Mouse (Mus musculus): ENCODE measurements around the gene Cmklr1. TPM values are rescaled to one million over a fixed set of nuclear protein-coding genes. Genes with fewer than 3 reads are reported as not detected.

The Cmklr1 gene
- polyA plus RNA-seq (2014; fragmentation: Nextera tagmentation; extraction: Ambion mirVana), result 1.6 and 1.7 TPM in 2 replicates

GRCm38 (mm10) chr5:113650035-113650865 lies at the start of gene Cmklr1:
Cmklr1 (minus strand) TSS chr5:113650426.
- Histone ChIP-seq H3K4me1 (ENCODE audit: control insufficient read depth, insufficient read depth, low read length) (peaks cover 3% of the 10 kb centered on the region; the same call in 1 of the 2 replicates), H3K36me3 (replicated peaks; ENCODE audit: control insufficient read depth, insufficient read depth, low read depth, low read length) (no peaks in the 10 kb centered on the region), H3K27ac (replicated peaks; ENCODE audit: low read depth, low read length) (no peak within 1 kb of the TSS), H3K9ac (replicated peaks; ENCODE audit: low read length) (peak within 1 kb of the TSS; percentile 47), H3K4me3 (ENCODE audit: low read depth, low read length) (peak within 1 kb of the TSS; percentile 19; the same call in 1 of the 2 replicates), H3K9me3 (replicated peaks; ENCODE audit: control insufficient read depth, low read length) (no peaks in the 10 kb centered on the region), H3K4me2 (ENCODE audit: low read depth, low read length) (peak within 1 kb of the TSS; percentile 50), H3K27me3 (ENCODE audit: control insufficient read depth, insufficient read depth, low read length) (0 out of 2 replicates have a peak, but pooled peaks cover 5% of the 10 kb centered on the region)
- WGBS, result 9% methylated on average over 30 of the region's 30 CpGs
- peak; percentile 30 for DNase-seq (ENCODE audit: low spot score)
- no peak for ATAC-seq (replicated peaks; ENCODE audit: insufficient number of reproducible peaks, low FRiP score, low TSS enrichment, low read depth)

DNA sequence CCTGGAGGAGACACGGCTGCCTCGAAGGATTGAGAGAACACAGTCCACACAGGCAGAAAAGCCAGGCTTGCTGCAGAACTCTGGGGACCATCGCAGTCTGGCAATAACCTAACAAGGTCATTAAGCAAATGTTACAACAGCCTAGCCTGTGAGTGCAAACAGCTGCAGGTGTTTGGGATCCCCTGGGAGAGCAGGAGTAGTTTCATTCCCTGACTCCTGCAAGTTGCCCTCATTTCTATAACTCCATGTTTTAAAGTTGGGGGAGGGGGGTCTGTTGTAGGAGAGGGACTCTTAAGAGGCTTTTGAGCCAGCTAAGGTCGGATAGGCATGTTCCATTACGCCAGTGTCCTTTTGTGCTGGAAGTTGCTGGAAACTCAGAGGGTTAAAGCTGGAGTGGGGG lies 44.2 kb upstream of the Cmklr1 start:
- no peaks in the 10 kb centered on the region; the same call in 1 of the 2 replicates for H3K4me1 ChIP-seq (ENCODE audit: control insufficient read depth, insufficient read depth, low read length)

DNA sequence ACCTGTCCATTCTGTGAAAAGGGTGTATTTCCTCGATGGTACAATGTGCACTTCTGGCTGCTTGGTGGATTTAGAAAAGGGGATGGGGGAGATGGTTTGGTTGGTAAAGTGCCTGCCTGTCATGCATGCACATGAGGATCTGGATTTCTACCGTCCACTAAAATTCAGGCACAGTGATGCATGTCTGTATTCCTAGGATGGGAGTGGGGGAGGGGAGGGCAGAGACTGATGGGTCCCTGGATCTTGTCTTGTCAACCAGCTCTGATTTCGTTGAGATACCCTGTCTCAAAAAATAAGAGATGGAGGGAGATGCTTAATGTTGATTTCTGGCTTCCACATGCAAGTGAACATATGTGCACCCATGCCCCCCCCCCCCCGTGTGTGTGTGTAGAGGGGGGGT lies 43.8 kb upstream of the Cmklr1 start:
- Histone ChIP-seq H3K9me3 (replicated peaks; ENCODE audit: control insufficient read depth, low read length) (no peaks in the 10 kb centered on the region), H3K4me3 (ENCODE audit: low read depth, low read length) (no peak overlapping the region), H3K36me3 (replicated peaks; ENCODE audit: control insufficient read depth, insufficient read depth, low read depth, low read length) (no peaks in the 10 kb centered on the region), H3K4me2 (ENCODE audit: low read depth, low read length) (no peak overlapping the region), H3K9ac (replicated peaks; ENCODE audit: low read length) (no peak overlapping the region), H3K27me3 (ENCODE audit: control insufficient read depth, insufficient read depth, low read length) (no peaks in the 10 kb centered on the region), H3K4me1 (ENCODE audit: control insufficient read depth, insufficient read depth, low read length) (no peaks in the 10 kb centered on the region; the same call in 1 of the 2 replicates), H3K27ac (replicated peaks; ENCODE audit: low read depth, low read length) (no peak overlapping the region)
- no peak for DNase-seq (ENCODE audit: low spot score)
- no peak for ATAC-seq (replicated peaks; ENCODE audit: insufficient number of reproducible peaks, low FRiP score, low TSS enrichment, low read depth)
- 56% methylated on average over 4 of the region's 4 CpGs for WGBS

More for the DNA sequence above, 44.2 kb upstream of the Cmklr1 start:
- Histone ChIP-seq H3K9ac (replicated peaks; ENCODE audit: low read length) (no peak overlapping the region), H3K27ac (replicated peaks; ENCODE audit: low read depth, low read length) (no peak overlapping the region), H3K27me3 (ENCODE audit: control insufficient read depth, insufficient read depth, low read length) (no peaks in the 10 kb centered on the region), H3K4me3 (ENCODE audit: low read depth, low read length) (no peak overlapping the region), H3K9me3 (replicated peaks; ENCODE audit: control insufficient read depth, low read length) (no peaks in the 10 kb centered on the region), H3K36me3 (replicated peaks; ENCODE audit: control insufficient read depth, insufficient read depth, low read depth, low read length) (no peaks in the 10 kb centered on the region), H3K4me2 (ENCODE audit: low read depth, low read length) (no peak overlapping the region)
- WGBS, result 51% methylated on average over 5 of the region's 5 CpGs
- DNase-seq (ENCODE audit: low spot score) (peak; percentile 64), ATAC-seq (replicated peaks; ENCODE audit: insufficient number of reproducible peaks, low FRiP score, low TSS enrichment, low read depth) (no peak; the same call in 1 of the 2 replicates)

DNA sequence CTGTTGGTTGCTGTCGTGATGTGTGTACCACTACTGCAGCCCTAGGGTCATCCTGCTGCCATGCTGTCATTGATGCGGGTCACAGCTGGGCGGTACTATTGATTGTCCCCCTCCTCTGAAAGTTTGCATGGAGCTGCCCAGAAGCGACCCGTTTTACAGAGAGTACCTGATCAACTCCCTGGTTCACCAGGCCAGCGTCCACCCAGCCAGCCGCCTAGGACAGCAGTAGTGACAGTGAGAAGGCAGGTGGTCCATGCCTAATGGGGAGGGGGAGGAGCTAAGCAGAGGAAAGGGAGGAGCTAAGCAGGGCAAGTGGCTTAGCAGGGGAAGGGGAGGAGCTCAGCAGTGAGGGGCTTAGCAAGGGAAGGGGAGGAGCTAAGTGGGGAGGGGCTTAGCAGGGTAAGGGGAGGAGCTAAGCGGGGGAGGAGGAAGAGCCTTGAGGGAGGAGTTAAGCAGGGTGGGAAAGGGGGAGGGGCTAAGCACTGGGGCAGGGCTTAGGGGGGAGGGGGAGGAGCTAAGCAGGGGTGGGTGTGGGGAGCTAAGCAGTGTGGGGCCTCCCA lies 43.0 kb upstream of the Cmklr1 start:
- DNase-seq (ENCODE audit: low spot score) (no peak), ATAC-seq (replicated peaks; ENCODE audit: insufficient number of reproducible peaks, low FRiP score, low TSS enrichment, low read depth) (no peak)
- no peak overlapping the region for H3K4me3 ChIP-seq (ENCODE audit: low read depth, low read length)
- 90% methylated on average over 8 of the region's 8 CpGs for WGBS
- H3K9me3 ChIP-seq (replicated peaks; ENCODE audit: control insufficient read depth, low read length), result no peaks in the 10 kb centered on the region
- no peak overlapping the region for H3K4me2 ChIP-seq (ENCODE audit: low read depth, low read length)
- H3K9ac ChIP-seq (replicated peaks; ENCODE audit: low read length), result no peak overlapping the region
- H3K36me3 ChIP-seq (replicated peaks; ENCODE audit: control insufficient read depth, insufficient read depth, low read depth, low read length), result no peaks in the 10 kb centered on the region
- no peak overlapping the region for H3K27ac ChIP-seq (replicated peaks; ENCODE audit: low read depth, low read length)
- no peaks in the 10 kb centered on the region; the same call in 1 of the 2 replicates for H3K4me1 ChIP-seq (ENCODE audit: control insufficient read depth, insufficient read depth, low read length)
- H3K27me3 ChIP-seq (ENCODE audit: control insufficient read depth, insufficient read depth, low read length), result no peaks in the 10 kb centered on the region

GRCm38 (mm10) chr5:113690866-113691265 lies 40.6 kb upstream of the Cmklr1 start:
- Histone ChIP-seq H3K27ac (replicated peaks; ENCODE audit: low read depth, low read length) (no peak overlapping the region), H3K4me3 (ENCODE audit: low read depth, low read length) (no peak overlapping the region)
- 92% methylated on average over 2 of the region's 2 CpGs for WGBS

DNA sequence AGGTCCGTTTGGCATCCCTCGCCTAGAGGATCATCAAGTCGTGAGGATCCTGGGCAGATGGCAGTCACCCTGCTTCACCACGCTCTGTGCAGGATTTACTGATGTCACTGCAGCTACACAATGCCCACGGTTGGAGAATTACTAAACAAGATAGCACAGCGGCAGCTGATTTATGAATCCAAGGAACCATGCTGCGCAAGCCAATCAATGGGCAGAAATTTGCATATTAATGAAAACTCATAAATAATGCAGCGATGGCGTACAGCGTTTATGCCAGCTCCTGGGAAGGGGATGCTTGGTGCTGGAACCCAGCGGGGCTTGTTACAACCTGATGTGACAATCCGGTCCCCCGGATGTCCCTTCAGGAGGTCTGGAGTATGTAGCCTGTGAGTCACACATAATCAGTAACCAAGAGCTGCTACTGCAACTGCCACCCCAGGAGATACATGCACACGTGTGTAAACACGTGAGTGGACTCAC lies 39.9 kb upstream of the Cmklr1 start:
- Histone ChIP-seq H3K27me3 (ENCODE audit: control insufficient read depth, insufficient read depth, low read length) (no peaks in the 10 kb centered on the region), H3K36me3 (replicated peaks; ENCODE audit: control insufficient read depth, insufficient read depth, low read depth, low read length) (no peaks in the 10 kb centered on the region), H3K4me2 (ENCODE audit: low read depth, low read length) (no peak overlapping the region), H3K4me3 (ENCODE audit: low read depth, low read length) (no peak overlapping the region), H3K4me1 (ENCODE audit: control insufficient read depth, insufficient read depth, low read length) (no peaks in the 10 kb centered on the region; the same call in 1 of the 2 replicates), H3K27ac (replicated peaks; ENCODE audit: low read depth, low read length) (no peak overlapping the region), H3K9ac (replicated peaks; ENCODE audit: low read length) (no peak overlapping the region), H3K9me3 (replicated peaks; ENCODE audit: control insufficient read depth, low read length) (no peaks in the 10 kb centered on the region; the same call in 1 of the 2 replicates)
- WGBS, result 83% methylated on average over 15 of the region's 15 CpGs
- ATAC-seq (replicated peaks; ENCODE audit: insufficient number of reproducible peaks, low FRiP score, low TSS enrichment, low read depth) (no peak), DNase-seq (ENCODE audit: low spot score) (no peak)

More at GRCm38 (mm10) chr5:113690866-113691265, 40.6 kb upstream of the Cmklr1 start:
- H3K27me3 ChIP-seq (ENCODE audit: control insufficient read depth, insufficient read depth, low read length), result no peaks in the 10 kb centered on the region
- H3K4me2 ChIP-seq (ENCODE audit: low read depth, low read length), result no peak overlapping the region
- H3K9me3 ChIP-seq (replicated peaks; ENCODE audit: control insufficient read depth, low read length), result no peaks in the 10 kb centered on the region; the same call in 1 of the 2 replicates
- H3K36me3 ChIP-seq (replicated peaks; ENCODE audit: control insufficient read depth, insufficient read depth, low read depth, low read length), result no peaks in the 10 kb centered on the region
- DNase-seq (ENCODE audit: low spot score) (no peak), ATAC-seq (replicated peaks; ENCODE audit: insufficient number of reproducible peaks, low FRiP score, low TSS enrichment, low read depth) (peak; percentile 51; the same call in 1 of the 2 replicates)
- no peaks in the 10 kb centered on the region; the same call in 1 of the 2 replicates for H3K4me1 ChIP-seq (ENCODE audit: control insufficient read depth, insufficient read depth, low read length)
- H3K9ac ChIP-seq (replicated peaks; ENCODE audit: low read length), result no peak overlapping the region

DNA sequence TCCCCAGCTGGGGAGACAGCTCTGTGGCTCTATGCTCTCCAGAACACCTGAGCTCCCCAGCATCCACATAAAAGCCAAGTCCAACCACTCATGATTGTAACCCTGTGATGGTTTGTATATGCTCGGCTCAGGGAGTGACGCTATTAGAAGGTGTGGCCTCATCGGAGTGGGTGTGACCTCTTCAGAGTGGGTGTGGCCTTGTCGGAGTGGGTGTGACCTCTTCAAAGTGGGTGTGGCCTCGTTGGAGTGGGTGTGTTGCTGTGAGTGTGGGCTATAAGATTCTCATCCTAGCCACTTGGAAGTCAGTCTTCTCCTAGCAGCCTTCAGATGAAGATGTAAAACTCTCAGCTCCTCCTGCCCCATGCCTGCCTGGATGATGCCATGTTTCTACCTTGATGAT lies 37.3 kb upstream of the Cmklr1 start:
- ATAC-seq (replicated peaks; ENCODE audit: insufficient number of reproducible peaks, low FRiP score, low TSS enrichment, low read depth) (no peak), DNase-seq (ENCODE audit: low spot score) (no peak)
- no peaks in the 10 kb centered on the region for H3K27me3 ChIP-seq (ENCODE audit: control insufficient read depth, insufficient read depth, low read length)
- H3K9me3 ChIP-seq (replicated peaks; ENCODE audit: control insufficient read depth, low read length), result no peaks in the 10 kb centered on the region; the same call in 1 of the 2 replicates
- H3K27ac ChIP-seq (replicated peaks; ENCODE audit: low read depth, low read length), result no peak overlapping the region
- H3K4me3 ChIP-seq (ENCODE audit: low read depth, low read length), result no peak overlapping the region
- WGBS, result 82% methylated on average over 5 of the region's 5 CpGs
- no peaks in the 10 kb centered on the region for H3K4me1 ChIP-seq (ENCODE audit: control insufficient read depth, insufficient read depth, low read length)
- no peak overlapping the region for H3K4me2 ChIP-seq (ENCODE audit: low read depth, low read length)
- no peaks in the 10 kb centered on the region for H3K36me3 ChIP-seq (replicated peaks; ENCODE audit: control insufficient read depth, insufficient read depth, low read depth, low read length)
- H3K9ac ChIP-seq (replicated peaks; ENCODE audit: low read length), result no peak overlapping the region

DNA sequence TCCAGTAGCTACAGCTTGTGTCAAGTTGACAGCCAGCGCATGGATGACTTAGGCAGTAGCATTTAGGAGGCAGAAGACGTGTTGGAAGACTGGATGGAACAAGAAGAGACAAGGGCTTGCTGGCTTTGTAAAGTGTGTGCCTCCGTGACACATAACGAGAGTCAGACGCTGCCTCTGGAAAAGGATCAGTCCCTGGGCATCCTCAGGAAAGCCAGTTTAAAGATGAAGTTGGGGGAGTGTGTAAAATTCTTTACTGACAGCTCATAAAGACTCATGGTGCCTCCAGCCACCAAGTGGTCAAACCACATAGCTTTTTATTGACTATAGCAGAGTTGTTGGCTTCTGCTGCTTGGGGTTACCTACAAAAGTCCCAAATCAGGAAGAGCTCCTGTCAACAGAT lies 35.2 kb upstream of the Cmklr1 start:
- Histone ChIP-seq H3K9ac (replicated peaks; ENCODE audit: low read length) (no peak overlapping the region), H3K4me2 (ENCODE audit: low read depth, low read length) (no peak overlapping the region), H3K27me3 (ENCODE audit: control insufficient read depth, insufficient read depth, low read length) (no peaks in the 10 kb centered on the region), H3K4me3 (ENCODE audit: low read depth, low read length) (no peak overlapping the region), H3K9me3 (replicated peaks; ENCODE audit: control insufficient read depth, low read length) (no peaks in the 10 kb centered on the region; the same call in 1 of the 2 replicates), H3K27ac (replicated peaks; ENCODE audit: low read depth, low read length) (no peak overlapping the region), H3K36me3 (replicated peaks; ENCODE audit: control insufficient read depth, insufficient read depth, low read depth, low read length) (no peaks in the 10 kb centered on the region), H3K4me1 (ENCODE audit: control insufficient read depth, insufficient read depth, low read length) (no peaks in the 10 kb centered on the region)
- no peak for ATAC-seq (replicated peaks; ENCODE audit: insufficient number of reproducible peaks, low FRiP score, low TSS enrichment, low read depth)
- 64% methylated on average over 5 of the region's 5 CpGs for WGBS
- no peak for DNase-seq (ENCODE audit: low spot score)

All from embryonic facial prominence, embryonic 11.5 days (tissue).